ENCODE assay signal across 8 mouse cellular contexts in the genomic region with DNA sequence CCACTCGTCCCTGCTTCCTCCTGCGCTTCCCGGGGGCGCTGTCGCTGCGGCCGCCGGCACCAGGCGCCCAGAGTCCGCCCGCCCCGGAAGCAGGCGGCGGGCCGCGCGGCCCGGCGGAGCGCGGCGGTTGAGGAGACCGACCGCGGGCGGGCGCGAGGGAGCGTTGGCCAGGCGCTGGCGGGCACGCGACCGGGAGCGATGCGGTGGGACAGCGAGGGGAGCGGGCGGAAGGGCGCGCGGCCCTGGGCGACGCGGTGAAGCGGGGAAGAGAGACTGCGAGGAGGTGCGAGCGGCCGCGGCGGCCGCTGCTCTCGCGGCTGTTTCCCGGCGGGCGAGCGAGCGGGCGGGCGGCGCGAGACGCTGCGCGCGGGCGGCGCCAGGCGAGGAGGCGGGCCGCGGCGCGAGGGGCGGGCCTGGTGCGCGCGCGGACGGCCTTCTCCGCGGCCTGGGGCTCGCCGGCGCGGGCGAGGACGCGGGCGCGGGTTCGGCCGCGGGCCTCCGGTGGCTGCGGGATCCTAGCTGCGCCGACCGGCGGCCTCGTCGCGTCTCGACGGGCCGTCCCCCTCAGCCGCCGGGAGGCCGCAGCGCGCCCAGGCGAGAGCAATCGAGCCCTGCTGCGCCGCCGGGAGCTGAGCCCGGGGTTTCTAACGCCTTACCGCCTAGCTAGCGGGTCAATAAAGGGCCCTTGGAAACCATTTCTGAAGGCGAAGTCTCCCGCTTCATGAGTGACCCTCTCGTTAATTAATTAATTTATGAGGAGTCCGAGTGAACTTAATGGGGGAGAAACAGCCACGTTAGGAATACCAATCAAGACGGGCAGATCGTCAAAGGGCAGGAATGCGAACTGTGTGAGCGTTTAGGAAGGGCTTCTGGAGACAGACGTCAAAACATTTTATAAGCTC. TPM values are rescaled to one million over a fixed set of nuclear protein-coding genes. Genes with fewer than 3 reads are reported as not detected.
DNase-seq lines count a peak whose midpoint lies in the region; ATAC-seq lines count a peak whose summit lies in the region.

A gene (minus strand): TSS at position 326 of the 902 bp plus-strand sequence.

- H3K9ac ChIP-seq in forebrain, embryonic 12.5 days = peak within 1 kb of the TSS; percentile 99
- H3K9ac ChIP-seq in heart, embryonic 16.5 days (ENCODE audit: low read length) = peak within 1 kb of the TSS; percentile 100
- peak within 1 kb of the TSS; percentile 96 for H3K9ac ChIP-seq in liver, embryonic 13.5 days
- peak within 1 kb of the TSS; percentile 97 for H3K9ac ChIP-seq in stomach, embryonic 15.5 days

- peak within 1 kb of the TSS; percentile 100 for H3K27ac ChIP-seq in forebrain, embryonic 12.5 days
- peak within 1 kb of the TSS; percentile 94 for H3K27ac ChIP-seq in heart, embryonic 16.5 days (ENCODE audit: low read length)
- H3K27ac ChIP-seq in liver, embryonic 13.5 days = peak within 1 kb of the TSS; percentile 96
- H3K27ac ChIP-seq in stomach, embryonic 15.5 days = peak within 1 kb of the TSS; percentile 99

- H3K4me2 ChIP-seq in forebrain, embryonic 12.5 days = peak within 1 kb of the TSS; percentile 76
- peak within 1 kb of the TSS; percentile 79 for H3K4me2 ChIP-seq in heart, embryonic 16.5 days (ENCODE audit: low read depth, low read length)
- H3K4me2 ChIP-seq in liver, embryonic 13.5 days = peak within 1 kb of the TSS; percentile 93
- peak within 1 kb of the TSS; percentile 76 for H3K4me2 ChIP-seq in stomach, embryonic 15.5 days

- peak; percentile 88 for ATAC-seq in forebrain, embryonic 12.5 days (ENCODE audit: low FRiP score)
- peak; percentile 83 for ATAC-seq in heart, embryonic 16.5 days (replicated peaks; ENCODE audit: extremely low read depth, insufficient read depth, low FRiP score)
- peak; percentile 90 for ATAC-seq in liver, embryonic 13.5 days (ENCODE audit: low read depth)
- ATAC-seq in stomach, embryonic 15.5 days (ENCODE audit: insufficient read depth, low FRiP score, low read depth) = peak; percentile 87

- no peaks in the 10 kb centered on the region for H3K36me3 ChIP-seq in forebrain, embryonic 12.5 days (replicated peaks)
- no peaks in the 10 kb centered on the region for H3K36me3 ChIP-seq in heart, embryonic 16.5 days (ENCODE audit: control insufficient read depth, insufficient read depth)
- no peaks in the 10 kb centered on the region for H3K36me3 ChIP-seq in liver, embryonic 13.5 days
- no peaks in the 10 kb centered on the region for H3K36me3 ChIP-seq in stomach, embryonic 15.5 days

- under 1% methylated on average over 101 of the region's 132 CpGs for WGBS in forebrain, embryonic 12.5 days
- under 1% methylated on average over 98 of the region's 132 CpGs for WGBS in heart, embryonic 16.5 days
- WGBS in liver, embryonic 13.5 days (ENCODE audit: insufficient replicate concordance) = under 1% methylated on average over 54 of the region's 132 CpGs
- under 1% methylated on average over 86 of the region's 132 CpGs for WGBS in stomach, embryonic 15.5 days

- no peaks in the 10 kb centered on the region for H3K27me3 ChIP-seq in forebrain, embryonic 12.5 days
- H3K27me3 ChIP-seq in heart, embryonic 16.5 days (ENCODE audit: control insufficient read depth, insufficient read depth, low read length) = no peaks in the 10 kb centered on the region
- H3K27me3 ChIP-seq in liver, embryonic 13.5 days = no peaks in the 10 kb centered on the region
- no peaks in the 10 kb centered on the region for H3K27me3 ChIP-seq in stomach, embryonic 15.5 days (replicated peaks)

- H3K4me1 ChIP-seq in forebrain, embryonic 12.5 days = peaks cover 18% of the 10 kb centered on the region
- H3K4me1 ChIP-seq in heart, embryonic 16.5 days (ENCODE audit: control insufficient read depth, insufficient read depth, low read length) = peaks cover 22% of the 10 kb centered on the region
- H3K4me1 ChIP-seq in liver, embryonic 13.5 days (replicated peaks) = peaks cover 56% of the 10 kb centered on the region
- 0 out of 2 replicates have a peak, but pooled peaks cover 14% of the 10 kb centered on the region for H3K4me1 ChIP-seq in stomach, embryonic 15.5 days

- peak; percentile 46 to 59 for DNase-seq in CD8-positive naive resting alpha-beta T cell, adult 2 months (ENCODE audit: low read depth in 2 of 2, low spot score in 2 of 2)
- DNase-seq in c-Kit-positive CD71-negative TER-119-negative erythroid progenitor cells, embryonic 14.5 days (ENCODE audit: low read depth) = peak; percentile 39
- DNase-seq in kidney, postnatal 25 days = peak; percentile 65 to 91
- DNase-seq in liver, embryonic 13.5 days = peak; percentile 68
- DNase-seq in neural tube, embryonic 10.5 days (ENCODE audit: extremely low spot score, low spot score) = peak; percentile 82

- peak within 1 kb of the TSS; percentile 94 for H3K4me3 ChIP-seq in forebrain, embryonic 12.5 days (replicated peaks)
- H3K4me3 ChIP-seq in heart, embryonic 16.5 days (ENCODE audit: low read length) = peak within 1 kb of the TSS; percentile 100
- peak within 1 kb of the TSS; percentile 97 for H3K4me3 ChIP-seq in liver, embryonic 13.5 days (replicated peaks)
- peak within 1 kb of the TSS; percentile 66 for H3K4me3 ChIP-seq in stomach, embryonic 15.5 days (replicated peaks)

- no peaks in the 10 kb centered on the region for H3K9me3 ChIP-seq in forebrain, embryonic 12.5 days
- H3K9me3 ChIP-seq in heart, embryonic 16.5 days (replicated peaks; ENCODE audit: control insufficient read depth, low read length) = no peaks in the 10 kb centered on the region
- no peaks in the 10 kb centered on the region for H3K9me3 ChIP-seq in liver, embryonic 13.5 days (replicated peaks)
- no peaks in the 10 kb centered on the region for H3K9me3 ChIP-seq in stomach, embryonic 15.5 days

RNA-seq across cellular contexts. Expression of the gene that starts here (rescaled TPM):
- polyA plus RNA-seq in forebrain, embryonic 12.5 days (2016; fragmentation: Nextera tagmentation; extraction: Ambion mirVana) = 13.4 and 15.6 TPM in 2 replicates
- polyA plus RNA-seq in heart, embryonic 16.5 days (2015; fragmentation: Nextera tagmentation; extraction: Ambion mirVana) = 8.0 and 8.1 TPM in 2 replicates
- 2.4 and 3.4 TPM in 2 replicates for polyA plus RNA-seq in liver, embryonic 13.5 days (2015; fragmentation: Nextera tagmentation; extraction: Ambion mirVana)
- polyA plus RNA-seq in stomach, embryonic 15.5 days (2015; fragmentation: Nextera tagmentation; extraction: Ambion mirVana) = 8.9 and 9.6 TPM in 2 replicates

Comparison
In these comparisons a context has a peak if more than half of its experiments do, and no peak if none do; other contexts are left out.
1. Peak in every context shown above with its lines: DNase-seq, ATAC-seq, H3K4me3 ChIP-seq and H3K27ac ChIP-seq.